Mouse (Mus musculus): ENCODE measurements around the gene Fam187b. TPM values are rescaled to one million over a fixed set of nuclear protein-coding genes. Genes with fewer than 3 reads are reported as not detected.
A peak's percentile ranks its signal among the peaks of the same experiment; 100 is the strongest.

The Fam187b gene
- total and polyA plus RNA-seq, 2 experiments: 2.4 to 3.9 TPM

- no peaks in the 10 kb centered on the region for H3K27me3 ChIP-seq (ENCODE audit: control insufficient read depth, insufficient read depth, low read length)
- 0 out of 2 replicates have a peak, but pooled peaks have one; percentile 3 for TF ChIP-seq CTCF (IDR thresholded peaks at IDR 0.05; ENCODE audit: low read depth, low read length)
- no peak for TF ChIP-seq POLR2A (IDR thresholded peaks at IDR 0.05; ENCODE audit: extremely low read depth, insufficient read depth, low read length)
- peaks cover 25% of the 10 kb centered on the region for H3K4me1 ChIP-seq (ENCODE audit: control insufficient read depth, insufficient read depth, low read length)
- no peaks in the 10 kb centered on the region for H3K79me2 ChIP-seq (ENCODE audit: control insufficient read depth, insufficient read depth, low read length)
- H3K36me3 ChIP-seq (ENCODE audit: control insufficient read depth, insufficient read depth, low read length): no peaks in the 10 kb centered on the region
- peak; percentile 72 for DNase-seq (ENCODE audit: extremely low read depth, low read depth, low spot score)
- no peak overlapping the region for H3K9ac ChIP-seq (ENCODE audit: low read depth, low read length)
- H3K27ac ChIP-seq (replicated peaks; ENCODE audit: insufficient read depth, low read depth, low read length): peak overlapping the region; percentile 85
- H3K4me3 ChIP-seq (ENCODE audit: insufficient read depth, low read depth, low read length): no peak overlapping the region
- 32% methylated on average over 4 of the region's 4 CpGs for WGBS
These were observed 15.1 kb downstream of the Fam187b start for GRCm38 (mm10) chr7:30988519-30989162.

DNA sequence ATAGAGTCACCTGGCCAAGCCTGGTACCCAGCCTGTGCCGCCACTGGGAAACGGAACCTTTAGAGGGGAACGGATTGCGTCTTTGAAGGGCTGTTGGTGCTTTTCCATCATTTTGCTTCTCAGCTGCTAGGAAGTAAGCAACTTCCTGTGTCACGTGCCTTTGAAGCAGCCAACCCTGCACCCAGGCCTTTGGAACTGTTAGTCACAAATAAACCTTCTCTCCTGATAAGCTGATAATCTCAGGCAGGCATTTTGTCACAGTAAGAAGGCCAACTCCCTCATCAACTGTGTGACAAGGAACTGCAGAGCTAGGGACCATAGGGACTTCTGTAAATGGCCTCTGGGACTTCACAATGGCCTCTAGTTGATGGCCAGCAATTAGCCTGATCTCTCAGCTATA is 18.6 kb downstream of the Fam187b start:
- no peaks in the 10 kb centered on the region for H3K36me3 ChIP-seq (ENCODE audit: control insufficient read depth, insufficient read depth, low read length)
- peaks cover 10% of the 10 kb centered on the region; the same call in 1 of the 2 replicates for H3K4me1 ChIP-seq (ENCODE audit: control insufficient read depth, insufficient read depth, low read length)
- no peak overlapping the region for H3K4me3 ChIP-seq (ENCODE audit: insufficient read depth, low read depth, low read length)
- no peak for DNase-seq (ENCODE audit: extremely low read depth, low read depth, low spot score)
- TF ChIP-seq CTCF (IDR thresholded peaks at IDR 0.05; ENCODE audit: low read depth, low read length) (no peak), POLR2A (IDR thresholded peaks at IDR 0.05; ENCODE audit: extremely low read depth, insufficient read depth, low read length) (no peak)
- H3K79me2 ChIP-seq (ENCODE audit: control insufficient read depth, insufficient read depth, low read length): no peaks in the 10 kb centered on the region
- no peaks in the 10 kb centered on the region for H3K27me3 ChIP-seq (ENCODE audit: control insufficient read depth, insufficient read depth, low read length)
- no peak overlapping the region for H3K9ac ChIP-seq (ENCODE audit: low read depth, low read length)
- no peak overlapping the region for H3K27ac ChIP-seq (replicated peaks; ENCODE audit: insufficient read depth, low read depth, low read length)
- WGBS: 76% methylated on average over 5 of the region's 5 CpGs

DNA sequence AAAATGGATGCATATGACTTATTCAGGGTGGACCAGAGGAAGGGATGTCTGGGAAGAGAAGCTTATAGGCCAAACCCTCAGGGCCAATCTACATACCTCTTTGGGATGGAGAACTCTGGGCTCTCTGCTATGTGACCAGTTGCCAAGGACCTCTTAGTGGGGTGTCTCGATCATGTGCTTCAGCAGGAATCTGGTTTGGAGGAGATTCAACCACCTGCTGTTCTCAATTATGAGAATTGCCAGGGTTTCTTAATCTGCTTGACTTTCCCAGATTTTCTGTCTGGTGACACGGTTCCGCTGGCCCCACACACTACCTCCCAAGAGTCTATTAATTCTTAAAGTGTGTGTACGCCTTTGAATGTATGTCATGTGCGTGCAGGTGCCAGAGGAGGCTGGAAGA is 20.4 kb downstream of the Fam187b start:
- no peak for TF ChIP-seq CTCF (IDR thresholded peaks at IDR 0.05; ENCODE audit: low read depth, low read length)
- TF ChIP-seq POLR2A (IDR thresholded peaks at IDR 0.05; ENCODE audit: extremely low read depth, insufficient read depth, low read length): no peak

DNA sequence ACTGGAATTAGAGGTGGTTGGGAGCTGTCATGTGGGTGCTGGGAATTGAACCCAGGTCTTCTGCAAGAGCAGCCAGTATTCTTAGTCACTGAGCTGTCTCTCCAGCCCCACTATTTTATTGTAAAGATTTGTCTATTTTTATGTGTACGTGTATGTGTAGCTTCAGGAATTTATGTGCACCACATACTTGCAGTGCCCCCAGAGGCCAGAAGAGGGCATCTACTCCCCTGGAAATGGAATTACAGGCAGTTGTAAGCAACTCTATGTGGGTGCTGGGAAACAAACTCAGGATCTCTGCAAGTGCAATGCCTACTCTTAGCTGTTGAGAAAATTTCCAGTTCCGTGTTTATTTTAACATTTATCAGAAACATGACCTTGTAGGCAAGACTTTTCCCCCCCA is 22.9 kb downstream of the Fam187b start:
- 94% methylated on average over 2 of the region's 2 CpGs for WGBS
- TF ChIP-seq CTCF (IDR thresholded peaks at IDR 0.05; ENCODE audit: low read depth, low read length) (no peak), POLR2A (IDR thresholded peaks at IDR 0.05; ENCODE audit: extremely low read depth, insufficient read depth, low read length) (no peak)
- peaks cover 2% of the 10 kb centered on the region for H3K4me1 ChIP-seq (ENCODE audit: control insufficient read depth, insufficient read depth, low read length)
- DNase-seq (ENCODE audit: extremely low read depth, low read depth, low spot score): no peak
- H3K36me3 ChIP-seq (ENCODE audit: control insufficient read depth, insufficient read depth, low read length): no peaks in the 10 kb centered on the region
- H3K27me3 ChIP-seq (ENCODE audit: control insufficient read depth, insufficient read depth, low read length): no peaks in the 10 kb centered on the region
- no peak overlapping the region for H3K4me3 ChIP-seq (ENCODE audit: insufficient read depth, low read depth, low read length)
- no peaks in the 10 kb centered on the region for H3K79me2 ChIP-seq (ENCODE audit: control insufficient read depth, insufficient read depth, low read length)
- no peak overlapping the region for H3K27ac ChIP-seq (replicated peaks; ENCODE audit: insufficient read depth, low read depth, low read length)
- no peak overlapping the region for H3K9ac ChIP-seq (ENCODE audit: low read depth, low read length)

More for the DNA sequence above, 20.4 kb downstream of the Fam187b start:
- Histone ChIP-seq H3K4me1 (ENCODE audit: control insufficient read depth, insufficient read depth, low read length) (peaks cover 3% of the 10 kb centered on the region; the same call in 1 of the 2 replicates), H3K36me3 (ENCODE audit: control insufficient read depth, insufficient read depth, low read length) (no peaks in the 10 kb centered on the region), H3K27ac (replicated peaks; ENCODE audit: insufficient read depth, low read depth, low read length) (no peak overlapping the region), H3K4me3 (ENCODE audit: insufficient read depth, low read depth, low read length) (no peak overlapping the region), H3K79me2 (ENCODE audit: control insufficient read depth, insufficient read depth, low read length) (no peaks in the 10 kb centered on the region), H3K27me3 (ENCODE audit: control insufficient read depth, insufficient read depth, low read length) (no peaks in the 10 kb centered on the region), H3K9ac (ENCODE audit: low read depth, low read length) (no peak overlapping the region)
- 94% methylated on average over 5 of the region's 5 CpGs for WGBS
- no peak for DNase-seq (ENCODE audit: extremely low read depth, low read depth, low spot score)

- no peaks in the 10 kb centered on the region for H3K27me3 ChIP-seq (ENCODE audit: control insufficient read depth, insufficient read depth, low read length)
- DNase-seq (ENCODE audit: extremely low read depth, low read depth, low spot score): no peak
- peaks cover 2% of the 10 kb centered on the region for H3K4me1 ChIP-seq (ENCODE audit: control insufficient read depth, insufficient read depth, low read length)
- WGBS: 27% methylated on average over 7 of the region's 7 CpGs
- no peak overlapping the region for H3K4me3 ChIP-seq (ENCODE audit: insufficient read depth, low read depth, low read length)
- no peaks in the 10 kb centered on the region for H3K79me2 ChIP-seq (ENCODE audit: control insufficient read depth, insufficient read depth, low read length)
- H3K9ac ChIP-seq (ENCODE audit: low read depth, low read length): no peak overlapping the region
- no peaks in the 10 kb centered on the region for H3K36me3 ChIP-seq (ENCODE audit: control insufficient read depth, insufficient read depth, low read length)
- no peak for TF ChIP-seq CTCF (IDR thresholded peaks at IDR 0.05; ENCODE audit: low read depth, low read length)
- no peak for TF ChIP-seq POLR2A (IDR thresholded peaks at IDR 0.05; ENCODE audit: extremely low read depth, insufficient read depth, low read length)
- no peak overlapping the region for H3K27ac ChIP-seq (replicated peaks; ENCODE audit: insufficient read depth, low read depth, low read length)
These were observed 27.0 kb downstream of the Fam187b start for GRCm38 (mm10) chr7:31000505-31001020.

- no peak overlapping the region for H3K4me3 ChIP-seq (ENCODE audit: insufficient read depth, low read depth, low read length)
- peak overlapping the region; percentile 30; the same call in 1 of the 2 replicates for H3K9ac ChIP-seq (ENCODE audit: low read depth, low read length)
- H3K27me3 ChIP-seq (ENCODE audit: control insufficient read depth, insufficient read depth, low read length): no peaks in the 10 kb centered on the region
- H3K27ac ChIP-seq (replicated peaks; ENCODE audit: insufficient read depth, low read depth, low read length): no peak overlapping the region
- peaks cover 2% of the 10 kb centered on the region for H3K4me1 ChIP-seq (ENCODE audit: control insufficient read depth, insufficient read depth, low read length)
- H3K79me2 ChIP-seq (ENCODE audit: control insufficient read depth, insufficient read depth, low read length): no peaks in the 10 kb centered on the region
- TF ChIP-seq POLR2A (IDR thresholded peaks at IDR 0.05; ENCODE audit: extremely low read depth, insufficient read depth, low read length): no peak
- DNase-seq (ENCODE audit: extremely low read depth, low read depth, low spot score): peak; percentile 28
- WGBS: 67% methylated on average over 8 of the region's 8 CpGs
- H3K36me3 ChIP-seq (ENCODE audit: control insufficient read depth, insufficient read depth, low read length): no peaks in the 10 kb centered on the region
These were observed 29.1 kb downstream of the Fam187b start for GRCm38 (mm10) chr7:31002650-31003049.
